Mouse (Mus musculus) kidney, embryonic 15.5 days (tissue): Measurements from ENCODE around the gene Cks2. TPM values are rescaled to one million over a fixed set of nuclear protein-coding genes. Genes with fewer than 3 reads are reported as not detected.

Source experiments
- ATAC-seq: fragments of 200-750 bp; cut with Nextera tagmentation; replicated peaks from 2 replicates; pipeline ENCODE4 v1.8.0; 2017; ENCODE audit warnings: moderate TSS enrichment; ENCODE audit not compliant: low FRiP score
- H3K27ac ChIP-seq: fragments of 300-500 bp; sonication (generic); 2 replicates; pipeline ENCODE4 v1.5.1; 2015; ENCODE audit warnings: mild to moderate bottlenecking, inconsistent platforms
- H3K27me3 ChIP-seq: fragments of 300-500 bp; sonication (generic); 2 replicates; pipeline ENCODE4 v1.6.1; 2015; ENCODE audit warnings: inconsistent platforms
- H3K36me3 ChIP-seq: fragments of 300-500 bp; sonication (generic); 2 replicates; pipeline ENCODE4 v1.6.1; 2015; ENCODE audit warnings: inconsistent platforms
- H3K4me1 ChIP-seq: fragments of 300-500 bp; sonication (generic); 2 replicates; pipeline ENCODE4 v1.6.1; 2015; ENCODE audit warnings: inconsistent platforms
- H3K4me2 ChIP-seq: fragments of 300-500 bp; sonication (generic); 2 replicates; pipeline ENCODE4 v1.6.1; 2015; ENCODE audit warnings: moderate library complexity, mild to moderate bottlenecking, inconsistent platforms
- H3K4me3 ChIP-seq: fragments of 300-500 bp; sonication (generic); replicated peaks from 2 replicates; pipeline ENCODE4 v1.5.1; 2015; ENCODE audit warnings: mild to moderate bottlenecking, inconsistent platforms
- H3K9ac ChIP-seq: fragments of 300-500 bp; sonication (generic); 2 replicates; pipeline ENCODE4 v1.6.1; 2015; ENCODE audit warnings: mild to moderate bottlenecking, inconsistent platforms
- H3K9me3 ChIP-seq: fragments of 300-500 bp; sonication (generic); replicated peaks from 2 replicates; pipeline ENCODE4 v1.6.1; 2016; ENCODE audit warnings: inconsistent platforms
- WGBS: fragments of 180-500 bp; shearing (Covaris S2); methylation state at CpG from one replicate; pipeline ENCODE4 v1.1.7; 2015; ENCODE audit warnings: mixed read lengths; 5-methylcytosine and 5-hydroxymethylcytosine counted together
- polyA plus RNA-seq: library from polyadenylated mRNA; unstranded; fragments of >200 nt; fragmentation: Nextera tagmentation; extraction: Ambion mirVana; gene quantifications from 2 replicates; pipeline ENCODE4 v1.2.1, GENCODE M21; 2015

Cks2 gene
- polyA plus RNA-seq = 370 and 419 TPM in 2 replicates

DNA sequence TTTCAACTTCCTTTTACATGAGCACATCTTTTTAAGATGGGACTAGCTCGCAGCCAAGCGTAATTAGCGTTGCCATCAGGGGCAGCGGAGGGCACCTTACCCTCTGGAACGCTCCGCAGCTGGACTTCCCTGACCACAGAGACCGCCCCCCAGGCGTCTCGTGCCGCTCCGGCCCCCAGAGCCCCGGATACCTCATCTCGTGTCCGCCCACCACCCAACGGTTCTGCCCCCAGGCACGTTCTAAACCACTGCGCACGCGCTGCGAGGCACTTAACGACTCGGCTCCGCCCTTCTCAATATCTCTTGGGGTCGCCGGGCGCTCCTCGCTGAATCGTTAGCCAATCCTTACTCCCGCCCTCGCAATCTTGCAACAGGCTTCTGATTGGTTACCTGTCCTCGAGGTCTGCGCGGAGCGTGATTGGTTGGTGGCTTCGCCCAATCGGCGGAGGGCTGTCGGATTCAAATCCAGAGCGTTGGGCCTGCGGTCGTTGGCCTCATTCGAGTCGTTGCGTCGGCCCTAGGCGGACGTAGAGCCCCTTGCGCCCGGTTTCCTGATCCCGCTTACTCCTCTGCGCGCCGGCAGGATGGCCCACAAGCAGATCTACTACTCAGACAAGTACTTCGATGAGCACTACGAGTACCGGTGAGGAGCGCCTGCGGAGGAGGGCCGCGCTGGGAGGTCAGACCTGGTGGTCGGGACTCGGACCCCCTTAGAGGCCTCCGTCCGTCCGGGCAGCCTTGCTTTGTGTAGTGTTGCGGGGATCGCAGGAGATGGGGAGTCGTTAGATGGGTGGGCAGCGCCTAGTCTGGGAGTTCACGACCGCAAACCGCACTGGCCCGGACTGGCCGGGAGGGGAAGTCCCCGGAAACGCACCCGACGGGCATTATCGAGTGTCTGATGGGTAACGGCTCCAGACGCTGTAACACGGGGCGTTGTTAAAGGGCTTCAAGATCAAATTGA is at the start of gene Cks2:
Cks2 (plus strand) TSS at position 404 of the 961 bp plus-strand sequence.
- WGBS = under 1% methylated on average over 83 of the region's 83 CpGs
- H3K27me3 ChIP-seq = no peaks in the 10 kb centered on the region
- peak within 1 kb of the TSS; percentile 91 for H3K27ac ChIP-seq
- ATAC-seq = peak; percentile 97
- H3K4me2 ChIP-seq = peak within 1 kb of the TSS; percentile 67
- H3K4me1 ChIP-seq = peaks cover 39% of the 10 kb centered on the region
- peaks cover 5% of the 10 kb centered on the region for H3K36me3 ChIP-seq
- peak within 1 kb of the TSS; percentile 89 for H3K9ac ChIP-seq
- H3K9me3 ChIP-seq = no peaks in the 10 kb centered on the region
- peak within 1 kb of the TSS; percentile 90 for H3K4me3 ChIP-seq

DNA sequence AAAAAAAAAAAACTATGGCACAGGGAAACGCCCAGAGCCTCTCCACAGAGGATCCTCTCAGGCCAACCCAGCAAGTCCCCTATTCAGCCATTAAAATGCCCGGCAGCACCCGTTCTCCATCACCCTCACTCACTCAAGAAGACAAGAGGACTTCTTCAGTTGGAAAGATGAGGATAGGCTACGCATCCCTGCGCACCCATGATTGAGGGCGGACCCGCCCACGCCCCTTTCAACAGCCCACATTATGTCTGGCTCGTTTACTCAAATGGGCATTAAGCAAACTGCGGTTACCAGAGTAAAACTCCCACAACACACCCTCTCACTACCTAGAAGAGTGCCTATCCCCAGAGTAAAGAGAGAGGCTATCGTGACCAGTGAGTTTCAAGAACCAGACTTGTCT is 49.6 kb upstream of the Cks2 start:
- no peaks in the 10 kb centered on the region for H3K36me3 ChIP-seq
- peaks cover 17% of the 10 kb centered on the region for H3K27me3 ChIP-seq
- ATAC-seq = peak; percentile 40

DNA sequence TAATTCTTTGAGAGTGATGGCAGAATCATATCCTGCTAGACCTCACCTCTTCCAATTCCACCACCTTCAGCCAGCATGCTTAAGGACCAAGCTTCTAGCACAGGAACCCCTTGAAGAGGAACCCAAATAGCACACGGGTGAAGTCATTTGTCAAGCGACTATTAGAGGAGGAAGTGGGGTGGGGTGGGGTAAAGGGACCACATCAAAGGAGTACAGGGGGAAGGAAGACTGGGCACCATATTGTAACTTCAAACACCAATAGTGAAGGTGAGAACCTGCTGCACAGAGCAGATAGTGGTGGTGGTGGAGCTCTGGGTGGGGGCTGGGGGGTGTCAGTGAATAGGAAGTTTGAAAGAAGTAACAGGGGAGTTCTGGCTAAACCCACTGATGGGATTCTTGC is 47.0 kb upstream of the Cks2 start:
- Histone ChIP-seq H3K9me3 (no peaks in the 10 kb centered on the region), H3K36me3 (no peaks in the 10 kb centered on the region), H3K4me3 (no peak overlapping the region), H3K4me2 (no peak overlapping the region), H3K9ac (no peak overlapping the region), H3K27me3 (peaks cover 17% of the 10 kb centered on the region), H3K27ac (no peak overlapping the region), H3K4me1 (peaks cover 17% of the 10 kb centered on the region)
- ATAC-seq = no peak
- WGBS = 30% methylated on average over 2 of the region's 2 CpGs

More for the DNA sequence above, 49.6 kb upstream of the Cks2 start:
- Histone ChIP-seq H3K27ac (no peak overlapping the region), H3K9ac (no peak overlapping the region), H3K4me1 (peaks cover 12% of the 10 kb centered on the region), H3K4me2 (peak overlapping the region; percentile 97), H3K4me3 (peak overlapping the region; percentile 48), H3K9me3 (no peaks in the 10 kb centered on the region; the same call in 1 of the 2 replicates)
- 22% methylated on average over 11 of the region's 11 CpGs for WGBS

DNA sequence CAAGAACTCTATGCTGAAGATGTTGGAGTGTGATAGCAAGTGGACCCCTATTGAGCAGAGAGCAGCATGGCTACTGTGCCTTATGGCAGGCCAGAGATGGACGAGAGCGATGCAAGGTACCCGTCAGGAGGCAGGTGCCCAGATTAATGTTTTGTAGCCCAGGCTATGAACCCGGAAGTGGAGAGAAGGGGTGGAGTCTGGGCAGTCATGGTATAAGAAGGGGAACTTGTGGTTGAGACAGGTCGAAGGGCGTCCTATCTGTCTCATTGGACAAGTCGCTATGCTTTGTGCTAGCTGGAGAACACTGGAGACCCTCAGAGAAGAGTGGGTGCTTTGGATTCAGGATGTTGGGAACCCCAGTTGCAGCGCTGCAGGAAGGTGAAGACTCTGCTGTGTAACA is 44.9 kb upstream of the Cks2 start:
- Histone ChIP-seq H3K27ac (no peak overlapping the region), H3K4me1 (peaks cover 17% of the 10 kb centered on the region), H3K9ac (no peak overlapping the region), H3K27me3 (peaks cover 12% of the 10 kb centered on the region; the same call in 1 of the 2 replicates), H3K9me3 (no peaks in the 10 kb centered on the region), H3K36me3 (no peaks in the 10 kb centered on the region), H3K4me2 (no peak overlapping the region), H3K4me3 (no peak overlapping the region)
- 88% methylated on average over 8 of the region's 8 CpGs for WGBS
- no peak for ATAC-seq

DNA sequence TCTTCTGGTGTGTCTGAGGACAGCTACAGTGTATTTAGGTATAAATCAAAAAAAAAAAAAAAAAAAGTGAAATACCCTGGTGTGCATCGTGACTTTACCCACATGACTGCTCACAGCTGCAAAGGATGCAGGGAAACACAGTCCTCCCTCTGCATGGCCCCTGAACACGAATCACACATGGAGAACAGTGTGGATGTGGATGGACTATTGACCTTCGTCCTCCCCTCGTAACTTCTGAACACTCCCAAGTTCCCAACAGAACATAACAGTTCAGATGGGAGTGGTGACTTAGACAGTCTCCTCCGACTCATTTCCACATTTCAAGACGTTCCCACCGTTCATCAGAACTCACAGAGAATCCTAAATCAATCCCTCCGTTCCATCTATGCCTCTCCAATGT is 42.3 kb upstream of the Cks2 start:
- no peak for ATAC-seq
- H3K4me1 ChIP-seq = peaks cover 12% of the 10 kb centered on the region
- peak overlapping the region; percentile 55; the same call in 1 of the 2 replicates for H3K4me2 ChIP-seq
- no peaks in the 10 kb centered on the region for H3K9me3 ChIP-seq
- H3K27me3 ChIP-seq = 0 out of 2 replicates have a peak, but pooled peaks cover 2% of the 10 kb centered on the region
- WGBS = 43% methylated on average over 8 of the region's 8 CpGs
- 0 out of 2 replicates have a peak overlapping the region, but pooled peaks have one; percentile 21 for H3K4me3 ChIP-seq
- H3K36me3 ChIP-seq = no peaks in the 10 kb centered on the region
- H3K27ac ChIP-seq = no peak overlapping the region
- no peak overlapping the region for H3K9ac ChIP-seq

- Histone ChIP-seq H3K27ac (no peak overlapping the region), H3K9ac (no peak overlapping the region), H3K4me3 (peak overlapping the region; percentile 21), H3K4me1 (peaks cover 12% of the 10 kb centered on the region), H3K4me2 (peak overlapping the region; percentile 55), H3K9me3 (no peaks in the 10 kb centered on the region), H3K27me3 (0 out of 2 replicates have a peak, but pooled peaks cover 2% of the 10 kb centered on the region), H3K36me3 (no peaks in the 10 kb centered on the region)
- no peak; the same call in 1 of the 2 replicates for ATAC-seq
- WGBS = 31% methylated on average over 16 of the region's 16 CpGs
Observed at GRCm38 (mm10) chr13:51603221-51603893, 41.7 kb upstream of the Cks2 start.

DNA sequence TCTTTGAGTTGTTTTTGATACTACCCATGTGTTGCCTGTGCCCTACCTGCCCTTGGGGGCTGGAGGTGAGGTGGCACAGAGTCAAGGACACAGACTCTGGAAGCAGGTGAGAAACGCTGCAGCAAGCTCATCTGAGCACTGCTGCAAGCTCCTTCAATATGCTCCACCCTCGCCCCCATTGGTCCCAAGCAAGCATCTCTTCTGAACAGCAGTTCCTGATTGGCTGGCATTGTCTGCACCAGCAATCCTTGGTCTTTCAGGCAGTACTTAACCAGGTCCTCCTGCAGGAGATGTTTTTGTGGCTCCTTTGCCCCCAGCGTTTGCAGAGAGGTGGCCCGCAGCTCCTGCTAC is 41.2 kb upstream of the Cks2 start:
- Histone ChIP-seq H3K4me3 (no peak overlapping the region), H3K9me3 (no peaks in the 10 kb centered on the region), H3K4me2 (peak overlapping the region; percentile 55), H3K27ac (no peak overlapping the region), H3K9ac (no peak overlapping the region), H3K4me1 (peaks cover 12% of the 10 kb centered on the region), H3K36me3 (no peaks in the 10 kb centered on the region), H3K27me3 (0 out of 2 replicates have a peak, but pooled peaks cover 2% of the 10 kb centered on the region)
- ATAC-seq = no peak
- WGBS = 49% methylated on average over 4 of the region's 4 CpGs

GRCm38 (mm10) chr13:51609231-51609630 is 35.8 kb upstream of the Cks2 start:
- no peak overlapping the region for H3K4me2 ChIP-seq
- H3K9ac ChIP-seq = no peak overlapping the region
- H3K4me3 ChIP-seq = no peak overlapping the region
- no peaks in the 10 kb centered on the region for H3K27me3 ChIP-seq
- 94% methylated on average over 7 of the region's 7 CpGs for WGBS
- ATAC-seq = no peak
- H3K4me1 ChIP-seq = peaks cover 6% of the 10 kb centered on the region; the same call in 1 of the 2 replicates
- H3K36me3 ChIP-seq = no peaks in the 10 kb centered on the region
- no peak overlapping the region for H3K27ac ChIP-seq
- no peaks in the 10 kb centered on the region for H3K9me3 ChIP-seq

GRCm38 (mm10) chr13:51611060-51611459 is 34.0 kb upstream of the Cks2 start:
- Histone ChIP-seq H3K4me1 (peaks cover 6% of the 10 kb centered on the region; the same call in 1 of the 2 replicates), H3K9me3 (no peaks in the 10 kb centered on the region), H3K36me3 (no peaks in the 10 kb centered on the region), H3K4me3 (no peak overlapping the region), H3K27ac (no peak overlapping the region), H3K27me3 (no peaks in the 10 kb centered on the region), H3K4me2 (peak overlapping the region; percentile 23; the same call in 1 of the 2 replicates), H3K9ac (no peak overlapping the region)
- 27% methylated on average over 9 of the region's 9 CpGs for whole genome bisulfite sequencing
- no peak for ATAC-seq

DNA sequence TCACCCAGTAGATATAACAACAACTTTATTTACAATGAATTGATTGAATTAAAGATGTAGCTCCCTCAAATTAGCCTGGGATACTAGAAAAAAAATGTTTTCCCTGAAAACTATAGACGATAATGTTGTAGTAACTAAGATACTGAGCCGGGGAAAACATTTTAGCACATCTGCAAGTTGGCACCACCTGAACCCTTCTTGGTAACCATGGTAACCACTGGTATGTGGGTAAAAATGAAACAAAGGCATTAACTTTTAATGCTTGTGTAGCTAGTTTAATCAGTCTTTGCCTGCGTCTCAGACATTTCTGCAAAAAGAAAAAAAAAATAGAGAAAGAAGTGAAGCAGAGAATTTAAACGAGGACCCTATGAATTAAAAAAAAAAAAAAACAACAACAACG is 33.5 kb upstream of the Cks2 start:
- Histone ChIP-seq H3K4me2 (peak overlapping the region; percentile 23; the same call in 1 of the 2 replicates), H3K27me3 (no peaks in the 10 kb centered on the region), H3K4me1 (peaks cover 6% of the 10 kb centered on the region; the same call in 1 of the 2 replicates), H3K27ac (no peak overlapping the region), H3K4me3 (no peak overlapping the region), H3K9me3 (no peaks in the 10 kb centered on the region), H3K36me3 (no peaks in the 10 kb centered on the region), H3K9ac (no peak overlapping the region)
- WGBS = 73% methylated on average over 5 of the region's 5 CpGs
- ATAC-seq = no peak

- Histone ChIP-seq H3K4me3 (no peak overlapping the region), H3K27me3 (no peaks in the 10 kb centered on the region), H3K9me3 (no peaks in the 10 kb centered on the region), H3K4me2 (no peak overlapping the region), H3K36me3 (no peaks in the 10 kb centered on the region), H3K27ac (no peak overlapping the region), H3K9ac (no peak overlapping the region), H3K4me1 (peaks cover 11% of the 10 kb centered on the region; the same call in 1 of the 2 replicates)
- WGBS = 66% methylated on average over 10 of the region's 10 CpGs
- ATAC-seq = no peak
Observed at GRCm38 (mm10) chr13:51615815-51616214, 29.2 kb upstream of the Cks2 start.
